Mouse (Mus musculus) lung, postnatal 10 days (tissue): ENCODE data around the gene Rassf4.
"Not testable (repeated sequence)": the region's sequence is repeated elsewhere in the genome, so short reads cannot be mapped to it uniquely, and the experiment has no call there.

ENCODE experiments used
- DNase-seq: peaks from one replicate; pipeline ENCODE4 v3.0.0; 2021

The Rassf4 gene

GRCm38 (mm10) chr6:116633741-116634695 lies 39.7 kb downstream of the Rassf4 start:
- DNase-seq, result no peak

GRCm38 (mm10) chr6:116632129-116632528 lies 41.6 kb downstream of the Rassf4 start:
- peak; percentile 88 for DNase-seq

DNA sequence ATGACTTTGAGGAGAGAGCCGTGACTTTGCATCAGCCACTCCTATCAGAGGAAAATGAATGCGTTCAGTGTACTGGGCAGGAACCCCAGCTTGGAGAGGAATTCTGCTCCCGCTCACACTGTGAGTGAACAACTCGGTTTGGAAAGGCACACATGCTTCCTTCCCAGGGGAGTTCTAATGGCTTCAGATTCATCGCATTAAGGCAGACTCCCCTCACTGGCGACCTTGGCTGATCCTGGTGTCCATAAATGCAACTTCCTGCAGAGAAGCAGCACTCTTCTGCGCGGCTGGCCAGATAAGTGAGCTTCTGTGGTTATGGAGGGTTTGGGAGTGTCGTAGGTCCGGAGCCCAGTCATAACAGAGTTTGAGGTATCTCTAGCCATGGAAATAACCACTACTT lies 44.0 kb downstream of the Rassf4 start:
- DNase-seq, result no peak

GRCm38 (mm10) chr6:116628539-116629171 lies 45.1 kb downstream of the Rassf4 start, which contains the start of gene Zfp422:
TSS of gene Zfp422 (minus strand) at chr6:116628999.
- DNase-seq, result peak; percentile 80

GRCm38 (mm10) chr6:116628095-116628494 lies 45.7 kb downstream of the Rassf4 start:
- DNase-seq, result no peak

DNA sequence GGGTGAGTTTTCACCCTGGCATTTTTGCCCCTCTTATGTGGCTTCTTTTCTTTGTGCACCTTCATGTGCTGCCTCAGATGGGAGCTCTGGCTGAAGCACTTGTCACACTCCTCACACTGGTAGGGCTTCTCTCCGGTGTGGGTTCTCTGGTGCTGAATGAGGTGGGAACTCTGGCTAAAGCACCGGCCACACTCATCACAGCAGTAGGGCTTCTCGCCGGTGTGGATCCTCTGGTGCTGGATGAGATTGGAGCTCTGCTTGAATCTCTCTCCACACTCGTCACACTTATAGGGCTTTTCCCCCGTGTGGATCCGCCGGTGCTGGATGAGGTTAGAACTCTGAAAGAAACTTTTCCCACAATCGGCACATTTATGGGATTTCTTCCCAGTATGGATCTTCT lies 47.3 kb downstream of the Rassf4 start:
- not testable (repeated sequence) for DNase-seq

DNA sequence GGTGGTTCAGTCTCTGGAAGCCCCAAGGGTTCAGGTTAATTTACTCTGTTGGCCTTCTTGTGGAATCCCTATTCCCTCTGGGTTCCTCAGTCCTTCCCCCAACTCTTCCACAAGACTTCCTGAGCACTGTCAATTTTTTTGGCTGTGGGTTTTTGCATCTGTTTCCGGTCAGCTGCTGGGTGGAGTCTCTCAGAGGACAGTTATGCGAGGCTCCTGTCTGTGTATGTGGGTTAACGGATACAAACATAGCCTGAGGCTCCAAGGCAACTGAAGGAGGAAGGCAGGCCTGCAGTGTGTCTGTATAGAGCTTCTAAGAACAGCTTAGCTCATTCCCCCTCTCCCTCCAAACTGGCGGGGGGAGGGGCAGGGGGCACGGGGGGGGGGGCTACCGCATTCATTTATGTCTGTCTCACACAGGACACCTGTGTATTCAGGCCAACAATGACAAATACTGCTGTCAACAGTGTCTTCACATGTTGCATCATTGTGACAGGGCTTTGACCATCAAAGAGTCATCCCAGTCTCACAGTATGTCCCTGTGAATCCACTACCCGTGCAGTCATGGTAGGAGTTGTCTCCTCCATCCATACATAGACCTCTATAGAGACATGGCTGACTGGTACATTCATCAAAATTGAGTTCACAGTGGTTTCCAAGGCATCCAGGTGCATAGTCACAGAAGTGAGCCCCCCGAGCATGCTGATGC lies 52.3 kb downstream of the Rassf4 start:
- peak; percentile 28 for DNase-seq

- DNase-seq, result no peak
Measured at GRCm38 (mm10) chr6:116618073-116618472, 55.7 kb downstream of the Rassf4 start.

- DNase-seq, result no peak
Measured at GRCm38 (mm10) chr6:116615719-116616118, 58.0 kb downstream of the Rassf4 start.

DNA sequence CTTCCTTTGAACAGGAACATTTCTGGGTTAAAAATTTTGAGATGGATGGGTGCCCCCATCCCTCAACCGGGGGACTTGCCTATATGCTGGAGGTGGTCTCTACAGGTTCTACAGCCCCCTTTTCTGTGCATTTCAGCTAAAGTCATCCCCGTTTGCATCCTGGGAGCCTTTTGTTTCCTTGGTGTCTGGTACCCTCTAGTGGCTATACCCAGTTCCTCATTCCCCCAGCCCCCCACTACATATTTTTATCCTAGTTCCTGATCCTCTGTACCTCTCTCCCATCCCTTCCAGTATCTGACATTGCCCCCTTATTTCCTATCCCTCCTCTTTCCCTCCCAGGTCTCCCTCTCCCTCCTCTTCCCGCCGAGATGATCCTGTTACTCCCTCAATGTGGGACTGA lies 66.5 kb downstream of the Rassf4 start:
- DNase-seq, result no peak

- not testable (repeated sequence) for DNase-seq
Measured at GRCm38 (mm10) chr6:116600969-116601368, 72.8 kb downstream of the Rassf4 start.

DNA sequence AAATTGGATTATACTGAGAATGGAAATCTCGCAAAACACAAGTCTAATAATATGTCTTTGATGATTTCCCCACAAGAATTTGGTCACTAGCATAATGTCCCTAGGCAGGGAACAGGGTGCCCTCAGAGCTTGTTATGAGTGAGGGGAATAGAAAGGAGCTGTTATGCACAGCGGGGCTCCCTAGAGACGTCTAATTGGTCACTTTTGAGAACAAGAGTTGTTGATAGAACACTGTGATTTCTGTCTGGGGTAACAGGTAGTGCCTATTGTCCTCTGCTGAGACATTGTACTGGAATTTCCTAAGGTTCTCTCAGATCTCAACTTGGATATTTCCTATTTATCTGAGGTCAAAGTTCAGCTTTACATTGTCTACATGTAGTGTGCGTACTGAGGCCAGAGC lies 89.7 kb downstream of the Rassf4 start, which contains the start of gene Olfr215:
Gene Olfr215, minus strand, starts transcription at position 101 of the 400 bp plus-strand sequence.
- no peak for DNase-seq
